Mouse (Mus musculus): ENCODE measurements around the gene Mybph. TPM values are rescaled to one million over a fixed set of nuclear protein-coding genes. Genes with fewer than 3 reads are reported as not detected.

Gene Mybph
- total and polyA plus RNA-seq, 3 experiments, result not detected

DNA sequence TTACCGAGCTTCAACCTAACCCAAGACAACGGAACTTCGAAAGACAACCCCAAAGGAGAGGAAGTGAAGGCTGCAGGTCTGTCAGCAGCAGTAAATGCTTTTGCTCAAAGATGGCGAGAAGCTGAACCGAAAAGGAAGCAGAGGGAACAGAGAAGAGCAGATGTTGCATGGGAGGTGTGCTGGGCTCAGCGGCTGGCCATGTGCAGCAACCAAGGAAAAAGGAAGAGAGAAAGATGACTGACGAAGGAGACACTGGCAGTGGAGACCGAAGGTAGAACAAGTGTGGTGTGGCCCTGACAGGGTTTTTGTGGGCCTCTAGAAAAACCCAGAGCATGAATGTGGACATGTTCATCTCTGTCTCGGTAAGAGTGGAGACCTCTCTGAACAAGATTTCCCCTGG, 47.5 kb downstream of the Mybph start:
- no peak for DNase-seq (ENCODE audit: low read depth, low spot score)
- Histone ChIP-seq H3K27me3 (ENCODE audit: control insufficient read depth in 1 of 2, insufficient read depth in 2 of 2, low read length in 2 of 2) (peaks cover 0 to 3% of the 10 kb centered on the region in 2 experiments; a peak in 3 of 4 replicates), H3K27ac (ENCODE audit: control insufficient read depth, low read depth, low read length) (no peak overlapping the region), H3K9me3 (replicated peaks; ENCODE audit: insufficient read depth, low read length) (no peaks in the 10 kb centered on the region), H3K36me3 (ENCODE audit: control insufficient read depth in 1 of 2, insufficient read depth in 2 of 2, low read length in 2 of 2) (no peaks in the 10 kb centered on the region), H3K79me2 (ENCODE audit: control insufficient read depth, insufficient read depth, low read length, poor library complexity) (no peaks in the 10 kb centered on the region), H3K4me3 (ENCODE audit: control insufficient read depth in 1 of 2, insufficient read depth in 1 of 2, low read depth in 2 of 2, low read length in 2 of 2) (no peak overlapping the region), H3K9ac (ENCODE audit: control insufficient read depth, low read depth, low read length, poor library complexity, severe bottlenecking) (no peak overlapping the region), H3K4me1 (ENCODE audit: control insufficient read depth in 1 of 2, insufficient read depth in 2 of 2, low read length in 2 of 2) (peaks cover 0 to 3% of the 10 kb centered on the region in 2 experiments; a peak in 1 of 4 replicates)
- TF ChIP-seq GATA1 (IDR thresholded peaks at IDR 0.05; ENCODE audit: low read depth, low read length), result no peak

DNA sequence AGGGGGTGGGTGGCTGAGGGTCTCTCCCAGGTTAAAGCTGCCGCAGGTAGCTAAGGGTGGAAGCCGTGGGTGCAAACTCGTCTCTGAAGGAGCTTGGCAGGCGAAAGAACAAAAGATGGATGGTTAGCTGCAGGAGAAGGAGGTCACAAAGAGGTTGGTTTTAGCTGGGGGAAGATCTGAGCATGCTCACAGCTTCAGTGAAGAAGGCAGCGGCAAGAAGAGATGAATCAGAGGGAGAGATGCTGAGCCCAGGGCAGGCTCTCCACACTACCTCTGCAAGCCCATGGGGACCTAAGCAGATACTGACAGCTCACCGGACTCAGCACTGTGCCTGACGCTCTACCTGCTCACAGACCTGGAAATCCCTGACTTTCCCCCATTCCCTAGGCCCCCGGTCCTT, 48.0 kb downstream of the Mybph start:
- Histone ChIP-seq H3K36me3 (ENCODE audit: control insufficient read depth in 1 of 2, insufficient read depth in 2 of 2, low read length in 2 of 2) (no peaks in the 10 kb centered on the region), H3K79me2 (ENCODE audit: control insufficient read depth, insufficient read depth, low read length, poor library complexity) (no peaks in the 10 kb centered on the region), H3K4me1 (ENCODE audit: control insufficient read depth in 1 of 2, insufficient read depth in 2 of 2, low read length in 2 of 2) (peaks cover 0 to 3% of the 10 kb centered on the region in 2 experiments; a peak in 1 of 4 replicates), H3K4me3 (ENCODE audit: control insufficient read depth in 1 of 2, insufficient read depth in 1 of 2, low read depth in 2 of 2, low read length in 2 of 2) (no peak overlapping the region), H3K9me3 (replicated peaks; ENCODE audit: insufficient read depth, low read length) (no peaks in the 10 kb centered on the region), H3K27me3 (ENCODE audit: control insufficient read depth in 1 of 2, insufficient read depth in 2 of 2, low read length in 2 of 2) (peaks cover 0 to 3% of the 10 kb centered on the region in 2 experiments; a peak in 3 of 4 replicates), H3K27ac (ENCODE audit: control insufficient read depth, low read depth, low read length) (no peak overlapping the region), H3K9ac (ENCODE audit: control insufficient read depth, low read depth, low read length, poor library complexity, severe bottlenecking) (no peak overlapping the region)
- TF ChIP-seq HCFC1 (IDR thresholded peaks at IDR 0.05; ENCODE audit: low read depth, low read length) (no peak), ZMIZ1 (IDR thresholded peaks at IDR 0.05; ENCODE audit: low read depth, low read length) (no peak), USF2 (IDR thresholded peaks at IDR 0.05; ENCODE audit: borderline replicate concordance in 1 of 2, insufficient read depth in 1 of 2, low read depth in 1 of 2, low read length in 2 of 2) (no peak), TAL1 (IDR thresholded peaks at IDR 0.05; ENCODE audit: low read length) (no peak), BHLHE40 (IDR thresholded peaks at IDR 0.05; ENCODE audit: borderline replicate concordance, low read depth, low read length) (no peak), ZNF384 (IDR thresholded peaks at IDR 0.05; ENCODE audit: low read depth, low read length) (no peak), NELFE (IDR thresholded peaks at IDR 0.05; ENCODE audit: low read depth, low read length) (no peak), POLR2A (IDR thresholded peaks at IDR 0.05; ENCODE audit: control insufficient read depth in 1 of 2, insufficient read depth in 1 of 2, low read depth in 1 of 2, low read length in 2 of 2, poor library complexity in 1 of 2) (no peak), SMC3 (IDR thresholded peaks at IDR 0.05; ENCODE audit: low read depth, low read length) (no peak)
- no peak for DNase-seq (ENCODE audit: low read depth, low spot score)

DNA sequence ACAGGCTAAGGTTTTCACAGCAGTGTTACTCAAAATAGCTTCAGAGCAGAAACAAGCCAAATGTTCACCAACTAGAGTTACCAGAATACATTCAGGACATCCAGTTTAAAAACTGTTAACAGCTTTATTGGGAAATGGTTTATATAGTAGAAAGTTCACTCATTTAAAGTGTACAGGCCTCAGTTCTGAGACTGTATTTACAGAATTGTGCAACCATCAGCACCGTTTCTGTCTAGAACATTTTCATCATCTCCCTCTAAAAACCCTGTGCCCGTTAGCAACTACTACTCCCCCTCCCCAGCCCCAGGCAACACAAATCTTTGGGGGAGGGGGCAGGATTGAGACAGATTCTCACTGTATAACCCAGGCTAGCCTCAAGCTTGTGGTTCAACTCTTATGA, 49.0 kb downstream of the Mybph start:
- TF ChIP-seq POLR2AphosphoS2 (IDR thresholded peaks at IDR 0.05; ENCODE audit: low read length), result no peak
- Histone ChIP-seq H3K79me2 (ENCODE audit: control insufficient read depth, insufficient read depth, low read length, poor library complexity) (no peaks in the 10 kb centered on the region), H3K27me3 (ENCODE audit: control insufficient read depth in 1 of 2, insufficient read depth in 2 of 2, low read length in 2 of 2) (peaks cover 0 to 3% of the 10 kb centered on the region in 2 experiments; a peak in 2 of 4 replicates), H3K9me3 (replicated peaks; ENCODE audit: insufficient read depth, low read length) (no peaks in the 10 kb centered on the region), H3K9ac (ENCODE audit: control insufficient read depth, low read depth, low read length, poor library complexity, severe bottlenecking) (no peak overlapping the region), H3K27ac (ENCODE audit: control insufficient read depth, low read depth, low read length) (no peak overlapping the region), H3K36me3 (ENCODE audit: control insufficient read depth in 1 of 2, insufficient read depth in 2 of 2, low read length in 2 of 2) (no peaks in the 10 kb centered on the region), H3K4me3 (ENCODE audit: control insufficient read depth in 1 of 2, insufficient read depth in 1 of 2, low read depth in 2 of 2, low read length in 2 of 2) (no peak overlapping the region), H3K4me1 (ENCODE audit: control insufficient read depth in 1 of 2, insufficient read depth in 2 of 2, low read length in 2 of 2) (peaks cover 0 to 3% of the 10 kb centered on the region in 2 experiments; a peak in 1 of 4 replicates)
- no peak for DNase-seq (ENCODE audit: low read depth, low spot score)
